Mouse (Mus musculus) thymus, adult 2 months (tissue): ENCODE measurements at regions not wholly inside any gene's neighbourhood (a gene's known extent, or its start where the extent isn't known, plus 50 kb on each side); places are given as distances from the start of the nearest gene placed in this dataset.

Source experiments
- CTCF ChIP-seq: fragments of 200-500 bp; IDR thresholded peaks from 2 replicates; pipeline ENCODE4 v1.5.1; 2012; ENCODE audit warnings: mild to moderate bottlenecking, control low read depth, low read length, moderate library complexity, borderline replicate concordance; ENCODE audit not compliant: control insufficient read depth, poor library complexity, insufficient read depth; ENCODE audit errors: extremely low read depth
- POLR2A ChIP-seq: fragments of 200-500 bp; IDR thresholded peaks from 2 replicates; pipeline ENCODE4 v1.6.1; 2012; ENCODE audit warnings: mild to moderate bottlenecking, low read length, control low read depth, moderate library complexity; ENCODE audit not compliant: control insufficient read depth, poor library complexity, insufficient read depth; ENCODE audit errors: extremely low read depth

DNA sequence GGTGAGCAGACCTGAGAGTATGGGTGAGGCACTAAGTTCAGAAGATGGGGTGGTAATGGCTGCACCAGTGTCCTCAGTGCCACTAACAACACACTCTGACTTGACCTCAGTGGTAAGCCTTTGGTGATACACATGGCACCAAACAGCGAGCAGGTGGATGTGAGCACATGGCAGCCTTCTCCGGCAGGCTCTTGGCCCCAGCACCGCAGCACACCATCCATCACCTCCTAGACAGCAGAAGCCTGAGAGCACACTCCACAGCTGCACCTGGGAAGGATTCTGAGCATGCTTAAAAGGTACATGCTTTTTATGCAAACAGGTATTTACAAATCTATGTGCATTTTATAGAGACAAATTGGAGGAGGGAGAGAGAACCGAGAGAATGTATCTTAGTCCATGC is 223.7 kb downstream of the Lpin1 start:
- TF ChIP-seq POLR2A (no peak), CTCF (no peak)
